Mouse (Mus musculus): Measurements from ENCODE around the gene Dusp10. TPM values are rescaled to one million over a fixed set of nuclear protein-coding genes. Genes with fewer than 3 reads are reported as not detected.

Gene Dusp10
- polyA plus RNA-seq, 1 experiment: 16.4 TPM

- DNase-seq: no peak
- Histone ChIP-seq H3K4me3 (replicated peaks; ENCODE audit: extremely low read depth, low read depth, low read length) (no peak overlapping the region), H3K4me1 (ENCODE audit: control insufficient read depth, insufficient read depth, low read length) (peaks cover 8% of the 10 kb centered on the region; the same call in 1 of the 2 replicates)
- WGBS: 40% methylated on average over 2 of the region's 2 CpGs
- TF ChIP-seq CTCF (IDR thresholded peaks at IDR 0.05; ENCODE audit: insufficient read depth, low read length): no peak
- no peak for TF ChIP-seq POLR2A (IDR thresholded peaks at IDR 0.05; ENCODE audit: borderline replicate concordance, extremely low read depth, low read depth, low read length)
These were observed 63.7 kb downstream of the Dusp10 start for GRCm38 (mm10) chr1:184076756-184077155.

DNA sequence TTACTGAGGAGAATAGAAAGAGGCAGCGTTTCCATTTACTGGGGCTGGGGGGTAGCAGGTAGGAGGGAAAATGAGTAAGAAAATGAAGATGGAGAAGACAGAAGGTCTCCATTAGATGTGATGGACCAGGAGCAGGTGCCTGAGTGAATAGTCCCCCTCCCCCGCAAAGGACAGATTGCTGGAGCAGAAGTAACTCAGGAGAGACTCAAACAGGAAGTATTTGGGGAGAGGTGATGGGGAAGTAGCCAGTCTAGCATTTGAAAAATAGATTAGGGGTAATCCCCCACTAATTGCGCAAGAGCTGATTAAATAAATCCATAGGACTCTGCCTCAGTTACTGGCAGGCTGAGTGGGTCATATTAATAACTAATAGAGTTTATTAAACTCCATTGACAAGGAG, 66.2 kb downstream of the Dusp10 start:
- Histone ChIP-seq H3K4me1 (ENCODE audit: control insufficient read depth, insufficient read depth, low read length) (peaks cover 6% of the 10 kb centered on the region; the same call in 1 of the 2 replicates), H3K4me3 (replicated peaks; ENCODE audit: extremely low read depth, low read depth, low read length) (no peak overlapping the region)
- TF ChIP-seq CTCF (IDR thresholded peaks at IDR 0.05; ENCODE audit: insufficient read depth, low read length) (no peak), POLR2A (IDR thresholded peaks at IDR 0.05; ENCODE audit: borderline replicate concordance, extremely low read depth, low read depth, low read length) (no peak)
- WGBS: 83% methylated on average over 3 of the region's 3 CpGs
- DNase-seq: no peak

- TF ChIP-seq CTCF (IDR thresholded peaks at IDR 0.05; ENCODE audit: insufficient read depth, low read length): no peak
- no peak for TF ChIP-seq POLR2A (IDR thresholded peaks at IDR 0.05; ENCODE audit: borderline replicate concordance, extremely low read depth, low read depth, low read length)
- no peak overlapping the region for H3K4me3 ChIP-seq (replicated peaks; ENCODE audit: extremely low read depth, low read depth, low read length)
- no peak for DNase-seq
- no peaks in the 10 kb centered on the region; the same call in 1 of the 2 replicates for H3K4me1 ChIP-seq (ENCODE audit: control insufficient read depth, insufficient read depth, low read length)
- WGBS: 32% methylated on average over 3 of the region's 3 CpGs
These were observed 69.6 kb downstream of the Dusp10 start for GRCm38 (mm10) chr1:184082661-184083060.

- DNase-seq: no peak
- WGBS: 59% methylated on average over 7 of the region's 7 CpGs
- no peaks in the 10 kb centered on the region; the same call in 1 of the 2 replicates for H3K4me1 ChIP-seq (ENCODE audit: control insufficient read depth, insufficient read depth, low read length)
- TF ChIP-seq POLR2A (IDR thresholded peaks at IDR 0.05; ENCODE audit: borderline replicate concordance, extremely low read depth, low read depth, low read length): no peak
- TF ChIP-seq CTCF (IDR thresholded peaks at IDR 0.05; ENCODE audit: insufficient read depth, low read length): no peak
- H3K4me3 ChIP-seq (replicated peaks; ENCODE audit: extremely low read depth, low read depth, low read length): no peak overlapping the region
These were observed 70.1 kb downstream of the Dusp10 start for GRCm38 (mm10) chr1:184083166-184083565.

DNA sequence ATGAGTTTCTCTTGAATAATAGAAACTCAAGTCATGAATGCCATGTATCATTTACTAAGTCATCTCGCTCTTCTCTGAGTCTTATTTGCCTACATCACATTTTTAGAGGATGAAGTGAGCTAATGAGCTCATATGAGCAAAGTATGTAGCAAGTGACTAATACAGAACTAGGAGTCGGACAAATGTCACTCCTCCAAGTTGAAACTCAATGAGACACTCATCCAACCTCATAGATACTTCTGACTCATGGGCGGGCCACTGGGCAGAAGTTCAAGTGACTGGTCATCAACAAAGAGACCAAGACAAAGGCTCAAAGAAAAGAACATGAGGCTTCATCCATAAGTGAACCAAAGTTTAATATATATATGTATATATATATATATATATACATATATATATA, 71.9 kb downstream of the Dusp10 start:
- 78% methylated on average over 3 of the region's 3 CpGs for WGBS
- DNase-seq: no peak
- H3K4me3 ChIP-seq (replicated peaks; ENCODE audit: extremely low read depth, low read depth, low read length): no peak overlapping the region
- H3K4me1 ChIP-seq (ENCODE audit: control insufficient read depth, insufficient read depth, low read length): no peaks in the 10 kb centered on the region; the same call in 1 of the 2 replicates
- TF ChIP-seq POLR2A (IDR thresholded peaks at IDR 0.05; ENCODE audit: borderline replicate concordance, extremely low read depth, low read depth, low read length) (no peak), CTCF (IDR thresholded peaks at IDR 0.05; ENCODE audit: insufficient read depth, low read length) (no peak)

GRCm38 (mm10) chr1:184090515-184090914, 77.4 kb downstream of the Dusp10 start:
- no peaks in the 10 kb centered on the region for H3K4me1 ChIP-seq (ENCODE audit: control insufficient read depth, insufficient read depth, low read length)
- DNase-seq: no peak
- TF ChIP-seq CTCF (IDR thresholded peaks at IDR 0.05; ENCODE audit: insufficient read depth, low read length) (no peak), POLR2A (IDR thresholded peaks at IDR 0.05; ENCODE audit: borderline replicate concordance, extremely low read depth, low read depth, low read length) (no peak)
- WGBS: 76% methylated on average over 6 of the region's 6 CpGs
- H3K4me3 ChIP-seq (replicated peaks; ENCODE audit: extremely low read depth, low read depth, low read length): no peak overlapping the region

GRCm38 (mm10) chr1:184094914-184095313, 81.8 kb downstream of the Dusp10 start:
- no peak for TF ChIP-seq POLR2A (IDR thresholded peaks at IDR 0.05; ENCODE audit: borderline replicate concordance, extremely low read depth, low read depth, low read length)
- TF ChIP-seq CTCF (IDR thresholded peaks at IDR 0.05; ENCODE audit: insufficient read depth, low read length): no peak
- 71% methylated on average over 3 of the region's 3 CpGs for WGBS
- Histone ChIP-seq H3K4me1 (ENCODE audit: control insufficient read depth, insufficient read depth, low read length) (no peaks in the 10 kb centered on the region), H3K4me3 (replicated peaks; ENCODE audit: extremely low read depth, low read depth, low read length) (no peak overlapping the region)
- DNase-seq: no peak

DNA sequence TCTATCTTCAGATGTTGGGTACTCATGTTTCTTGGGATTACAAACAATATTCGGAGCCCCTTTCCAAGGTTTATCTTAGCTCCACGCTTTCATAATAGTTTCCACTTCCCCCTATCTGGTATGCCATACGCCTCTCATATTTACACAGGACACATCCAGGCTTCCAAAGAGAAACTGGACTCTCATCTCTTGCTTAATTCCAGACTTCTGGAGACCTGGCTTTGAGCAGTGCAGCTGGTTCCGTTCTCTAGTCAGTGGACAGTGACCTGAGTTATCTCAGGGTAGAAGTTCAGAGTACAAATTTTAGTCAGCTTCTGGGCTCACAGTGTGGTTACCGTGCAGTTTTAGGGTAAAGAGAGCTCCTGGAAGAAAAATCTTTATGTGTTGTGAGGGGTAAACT, 87.3 kb downstream of the Dusp10 start:
- no peak overlapping the region for H3K4me3 ChIP-seq (replicated peaks; ENCODE audit: extremely low read depth, low read depth, low read length)
- no peaks in the 10 kb centered on the region for H3K4me1 ChIP-seq (ENCODE audit: control insufficient read depth, insufficient read depth, low read length)
- DNase-seq: no peak
- 45% methylated on average over 5 of the region's 5 CpGs for WGBS
- no peak for TF ChIP-seq CTCF (IDR thresholded peaks at IDR 0.05; ENCODE audit: insufficient read depth, low read length)
- TF ChIP-seq POLR2A (IDR thresholded peaks at IDR 0.05; ENCODE audit: borderline replicate concordance, extremely low read depth, low read depth, low read length): no peak

DNA sequence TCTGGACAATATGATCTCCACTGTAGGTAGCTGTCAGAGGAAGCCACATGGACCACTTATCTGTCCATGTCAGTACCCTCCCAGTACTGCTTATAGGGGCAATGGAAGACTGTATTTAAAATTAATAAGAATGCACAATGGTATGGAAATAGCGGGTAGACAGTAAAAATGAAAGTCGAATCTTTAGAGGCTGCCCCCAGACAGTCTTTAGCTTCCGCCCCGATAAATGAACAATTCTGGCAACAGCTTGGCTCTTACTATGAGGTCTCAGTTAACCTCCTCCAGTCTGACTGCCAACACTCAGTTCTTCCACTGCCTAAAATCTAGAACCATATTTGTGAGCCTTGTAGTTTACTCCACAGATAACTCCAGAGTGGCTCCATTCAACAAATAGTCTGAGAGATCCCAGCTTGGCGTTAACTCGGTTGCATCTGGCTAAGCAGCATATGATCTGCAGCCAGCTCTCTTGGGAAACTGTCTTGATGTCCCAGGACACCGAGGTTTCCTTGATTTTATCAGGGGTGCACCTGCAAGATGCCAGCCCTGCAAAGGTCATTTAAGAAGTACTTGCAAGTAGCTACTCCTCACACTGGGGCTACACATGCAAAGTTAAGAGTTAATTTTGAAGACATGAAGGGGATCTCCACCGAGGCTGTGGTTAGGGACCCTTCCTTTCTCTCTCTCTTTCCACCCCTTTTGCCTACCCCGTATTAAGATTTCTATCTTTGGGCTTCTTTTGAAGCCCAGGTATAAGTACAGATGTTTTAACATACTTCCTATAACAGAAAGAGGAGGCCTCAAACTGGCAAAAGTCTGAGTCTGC, 88.0 kb downstream of the Dusp10 start:
- H3K4me3 ChIP-seq (replicated peaks; ENCODE audit: extremely low read depth, low read depth, low read length): no peak overlapping the region
- TF ChIP-seq POLR2A (IDR thresholded peaks at IDR 0.05; ENCODE audit: borderline replicate concordance, extremely low read depth, low read depth, low read length): no peak
- no peak for TF ChIP-seq CTCF (IDR thresholded peaks at IDR 0.05; ENCODE audit: insufficient read depth, low read length)
- H3K4me1 ChIP-seq (ENCODE audit: control insufficient read depth, insufficient read depth, low read length): no peaks in the 10 kb centered on the region
- no peak for DNase-seq
- WGBS: 75% methylated on average over 9 of the region's 9 CpGs

DNA sequence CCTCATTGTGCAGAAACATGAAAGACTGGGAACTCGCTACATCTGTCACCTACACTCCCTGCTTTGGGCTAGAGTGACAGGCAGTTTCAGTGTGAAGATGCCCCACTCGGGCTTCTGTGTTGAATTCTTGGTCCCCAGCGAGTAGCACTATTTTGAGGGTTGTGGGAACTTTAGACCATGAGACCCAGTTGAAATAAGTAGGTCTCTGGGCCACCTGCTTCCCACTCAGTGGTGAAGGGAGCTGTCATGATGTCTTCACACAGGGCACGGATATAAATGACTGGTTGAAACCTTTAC, 88.6 kb downstream of the Dusp10 start:
- DNase-seq: no peak
- H3K4me1 ChIP-seq (ENCODE audit: control insufficient read depth, insufficient read depth, low read length): no peaks in the 10 kb centered on the region
- TF ChIP-seq CTCF (IDR thresholded peaks at IDR 0.05; ENCODE audit: insufficient read depth, low read length) (no peak), POLR2A (IDR thresholded peaks at IDR 0.05; ENCODE audit: borderline replicate concordance, extremely low read depth, low read depth, low read length) (no peak)
- 72% methylated on average over 4 of the region's 4 CpGs for WGBS
- H3K4me3 ChIP-seq (replicated peaks; ENCODE audit: extremely low read depth, low read depth, low read length): no peak overlapping the region
